Mouse (Mus musculus): ENCODE results near the gene Iqcf1.

DNA sequence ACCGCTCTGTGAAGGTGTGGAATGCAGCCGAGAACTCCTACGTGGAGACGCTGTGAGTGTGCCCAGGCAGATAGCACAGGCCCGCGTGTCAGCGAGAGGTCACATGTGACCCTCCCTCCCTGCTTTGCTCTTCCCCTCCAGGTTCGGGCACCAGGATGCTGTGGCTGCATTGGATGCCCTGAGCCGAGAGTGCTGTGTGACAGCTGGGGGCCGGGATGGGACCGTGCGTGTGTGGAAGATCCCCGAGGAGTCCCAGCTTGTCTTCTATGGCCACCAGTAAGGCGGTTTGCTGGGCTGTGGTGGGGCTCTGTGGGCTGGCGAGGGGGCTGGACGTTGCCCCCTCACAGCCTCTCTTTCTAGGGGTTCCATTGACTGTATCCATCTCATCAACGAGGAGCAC, 16.2 kb upstream of the Iqcf1 start:
- TF ChIP-seq CTCF (IDR thresholded peaks at IDR 0.05; ENCODE audit: control insufficient read depth, insufficient read depth, low read length) (no peak), POLR2A (IDR thresholded peaks at IDR 0.05; ENCODE audit: borderline replicate concordance, control insufficient read depth, low read depth, low read length) (no peak)

All from bone marrow, adult 2 months (tissue).